Mouse (Mus musculus): Measurements from ENCODE around the gene Foxp1. TPM values are rescaled to one million over a fixed set of nuclear protein-coding genes. Genes with fewer than 3 reads are reported as not detected.

The Foxp1 gene
- polyA plus RNA-seq, 1 experiment from 2014 or later, result 190 TPM

GRCm38 (mm10) chr6:98994902-98995301 is 527.6 kb downstream of the Foxp1 start:
- Histone ChIP-seq H3K27ac (ENCODE audit: low read length) (no peak overlapping the region), H3K4me3 (ENCODE audit: low read depth, low read length) (no peak overlapping the region), H3K4me1 (ENCODE audit: control insufficient read depth, insufficient read depth, low read length) (peaks cover 13% of the 10 kb centered on the region), H3K9me3 (ENCODE audit: control insufficient read depth, low read depth, low read length) (no peaks in the 10 kb centered on the region), H3K36me3 (ENCODE audit: control insufficient read depth, insufficient read depth, low read length) (no peaks in the 10 kb centered on the region; the same call in 1 of the 2 replicates), H3K27me3 (ENCODE audit: control insufficient read depth, insufficient read depth, low read length) (no peaks in the 10 kb centered on the region), H3K9ac (replicated peaks; ENCODE audit: low read depth, low read length) (no peak overlapping the region), H3K4me2 (replicated peaks; ENCODE audit: low read depth, low read length) (no peak overlapping the region)
- no peak for ATAC-seq (ENCODE audit: insufficient number of reproducible peaks, insufficient read depth, low FRiP score, low read depth)
- WGBS, result 76% methylated on average over 4 of the region's 4 CpGs

- no peak for ATAC-seq (ENCODE audit: insufficient number of reproducible peaks, insufficient read depth, low FRiP score, low read depth)
- 81% methylated on average over 21 of the region's 21 CpGs for WGBS
- Histone ChIP-seq H3K4me1 (ENCODE audit: control insufficient read depth, insufficient read depth, low read length) (peaks cover 13% of the 10 kb centered on the region), H3K27ac (ENCODE audit: low read length) (no peak overlapping the region), H3K4me3 (ENCODE audit: low read depth, low read length) (no peak overlapping the region), H3K4me2 (replicated peaks; ENCODE audit: low read depth, low read length) (no peak overlapping the region), H3K27me3 (ENCODE audit: control insufficient read depth, insufficient read depth, low read length) (no peaks in the 10 kb centered on the region), H3K9ac (replicated peaks; ENCODE audit: low read depth, low read length) (no peak overlapping the region), H3K9me3 (ENCODE audit: control insufficient read depth, low read depth, low read length) (no peaks in the 10 kb centered on the region), H3K36me3 (ENCODE audit: control insufficient read depth, insufficient read depth, low read length) (peaks cover 3% of the 10 kb centered on the region; the same call in 1 of the 2 replicates)
Observed at GRCm38 (mm10) chr6:98994104-98994787, 528.3 kb downstream of the Foxp1 start.

- ATAC-seq (ENCODE audit: insufficient number of reproducible peaks, insufficient read depth, low FRiP score, low read depth), result no peak
- Histone ChIP-seq H3K9ac (replicated peaks; ENCODE audit: low read depth, low read length) (no peak overlapping the region), H3K27me3 (ENCODE audit: control insufficient read depth, insufficient read depth, low read length) (no peaks in the 10 kb centered on the region), H3K4me3 (ENCODE audit: low read depth, low read length) (no peak overlapping the region), H3K4me2 (replicated peaks; ENCODE audit: low read depth, low read length) (no peak overlapping the region), H3K4me1 (ENCODE audit: control insufficient read depth, insufficient read depth, low read length) (peaks cover 9% of the 10 kb centered on the region), H3K9me3 (ENCODE audit: control insufficient read depth, low read depth, low read length) (no peaks in the 10 kb centered on the region), H3K27ac (ENCODE audit: low read length) (no peak overlapping the region), H3K36me3 (ENCODE audit: control insufficient read depth, insufficient read depth, low read length) (peaks cover 3% of the 10 kb centered on the region; the same call in 1 of the 2 replicates)
- WGBS, result 47% methylated on average over 3 of the region's 3 CpGs
Observed at GRCm38 (mm10) chr6:98993231-98993630, 529.3 kb downstream of the Foxp1 start.

- Histone ChIP-seq H3K27ac (ENCODE audit: low read length) (no peak overlapping the region), H3K4me1 (ENCODE audit: control insufficient read depth, insufficient read depth, low read length) (peaks cover 9% of the 10 kb centered on the region), H3K4me3 (ENCODE audit: low read depth, low read length) (no peak overlapping the region), H3K27me3 (ENCODE audit: control insufficient read depth, insufficient read depth, low read length) (no peaks in the 10 kb centered on the region), H3K4me2 (replicated peaks; ENCODE audit: low read depth, low read length) (no peak overlapping the region), H3K9me3 (ENCODE audit: control insufficient read depth, low read depth, low read length) (no peaks in the 10 kb centered on the region), H3K36me3 (ENCODE audit: control insufficient read depth, insufficient read depth, low read length) (peaks cover 3% of the 10 kb centered on the region; the same call in 1 of the 2 replicates), H3K9ac (replicated peaks; ENCODE audit: low read depth, low read length) (no peak overlapping the region)
- 49% methylated on average over 7 of the region's 7 CpGs for WGBS
- ATAC-seq (ENCODE audit: insufficient number of reproducible peaks, insufficient read depth, low FRiP score, low read depth), result no peak
Observed at GRCm38 (mm10) chr6:98992772-98993147, 529.8 kb downstream of the Foxp1 start.

- ATAC-seq (ENCODE audit: insufficient number of reproducible peaks, insufficient read depth, low FRiP score, low read depth), result no peak
- H3K4me3 ChIP-seq (ENCODE audit: low read depth, low read length), result no peak overlapping the region
Observed at GRCm38 (mm10) chr6:98991900-98992771, 530.4 kb downstream of the Foxp1 start.

GRCm38 (mm10) chr6:98987533-98988169 is 534.9 kb downstream of the Foxp1 start:
- Histone ChIP-seq H3K9ac (replicated peaks; ENCODE audit: low read depth, low read length) (no peak overlapping the region), H3K4me3 (ENCODE audit: low read depth, low read length) (no peak overlapping the region), H3K4me1 (ENCODE audit: control insufficient read depth, insufficient read depth, low read length) (no peaks in the 10 kb centered on the region), H3K36me3 (ENCODE audit: control insufficient read depth, insufficient read depth, low read length) (peaks cover 3% of the 10 kb centered on the region; the same call in 1 of the 2 replicates), H3K9me3 (ENCODE audit: control insufficient read depth, low read depth, low read length) (no peaks in the 10 kb centered on the region), H3K4me2 (replicated peaks; ENCODE audit: low read depth, low read length) (no peak overlapping the region), H3K27me3 (ENCODE audit: control insufficient read depth, insufficient read depth, low read length) (no peaks in the 10 kb centered on the region), H3K27ac (ENCODE audit: low read length) (no peak overlapping the region)
- no peak for ATAC-seq (ENCODE audit: insufficient number of reproducible peaks, insufficient read depth, low FRiP score, low read depth)
- 75% methylated on average over 6 of the region's 6 CpGs for WGBS

More at GRCm38 (mm10) chr6:98991900-98992771, 530.4 kb downstream of the Foxp1 start:
- no peaks in the 10 kb centered on the region for H3K9me3 ChIP-seq (ENCODE audit: control insufficient read depth, low read depth, low read length)
- H3K4me2 ChIP-seq (replicated peaks; ENCODE audit: low read depth, low read length), result no peak overlapping the region
- no peak overlapping the region for H3K27ac ChIP-seq (ENCODE audit: low read length)
- peaks cover 3% of the 10 kb centered on the region; the same call in 1 of the 2 replicates for H3K36me3 ChIP-seq (ENCODE audit: control insufficient read depth, insufficient read depth, low read length)
- H3K27me3 ChIP-seq (ENCODE audit: control insufficient read depth, insufficient read depth, low read length), result no peaks in the 10 kb centered on the region
- no peak overlapping the region for H3K9ac ChIP-seq (replicated peaks; ENCODE audit: low read depth, low read length)
- WGBS, result 68% methylated on average over 5 of the region's 5 CpGs
- peaks cover 9% of the 10 kb centered on the region for H3K4me1 ChIP-seq (ENCODE audit: control insufficient read depth, insufficient read depth, low read length)

- H3K36me3 ChIP-seq (ENCODE audit: control insufficient read depth, insufficient read depth, low read length), result peaks cover 3% of the 10 kb centered on the region; the same call in 1 of the 2 replicates
- no peak for ATAC-seq (ENCODE audit: insufficient number of reproducible peaks, insufficient read depth, low FRiP score, low read depth)
- WGBS, result 83% methylated on average over 2 of the region's 2 CpGs
- no peaks in the 10 kb centered on the region for H3K9me3 ChIP-seq (ENCODE audit: control insufficient read depth, low read depth, low read length)
- no peak overlapping the region for H3K4me2 ChIP-seq (replicated peaks; ENCODE audit: low read depth, low read length)
- no peak overlapping the region for H3K9ac ChIP-seq (replicated peaks; ENCODE audit: low read depth, low read length)
- no peak overlapping the region for H3K27ac ChIP-seq (ENCODE audit: low read length)
- H3K4me1 ChIP-seq (ENCODE audit: control insufficient read depth, insufficient read depth, low read length), result no peaks in the 10 kb centered on the region
- no peak overlapping the region for H3K4me3 ChIP-seq (ENCODE audit: low read depth, low read length)
- no peaks in the 10 kb centered on the region for H3K27me3 ChIP-seq (ENCODE audit: control insufficient read depth, insufficient read depth, low read length)
Observed at GRCm38 (mm10) chr6:98985452-98985851, 537.1 kb downstream of the Foxp1 start.

GRCm38 (mm10) chr6:98984626-98985025 is 537.9 kb downstream of the Foxp1 start:
- no peak overlapping the region for H3K27ac ChIP-seq (ENCODE audit: low read length)
- ATAC-seq (ENCODE audit: insufficient number of reproducible peaks, insufficient read depth, low FRiP score, low read depth), result no peak
- no peaks in the 10 kb centered on the region for H3K4me1 ChIP-seq (ENCODE audit: control insufficient read depth, insufficient read depth, low read length)
- H3K4me2 ChIP-seq (replicated peaks; ENCODE audit: low read depth, low read length), result no peak overlapping the region
- 65% methylated on average over 6 of the region's 6 CpGs for WGBS
- H3K9me3 ChIP-seq (ENCODE audit: control insufficient read depth, low read depth, low read length), result no peaks in the 10 kb centered on the region
- H3K36me3 ChIP-seq (ENCODE audit: control insufficient read depth, insufficient read depth, low read length), result peaks cover 3% of the 10 kb centered on the region; the same call in 1 of the 2 replicates
- H3K27me3 ChIP-seq (ENCODE audit: control insufficient read depth, insufficient read depth, low read length), result no peaks in the 10 kb centered on the region
- no peak overlapping the region for H3K9ac ChIP-seq (replicated peaks; ENCODE audit: low read depth, low read length)
- H3K4me3 ChIP-seq (ENCODE audit: low read depth, low read length), result no peak overlapping the region

Measured in stomach, embryonic 14.5 days (tissue).